Mouse (Mus musculus) kidney, postnatal 0 days (tissue): ENCODE measurements at regions not wholly inside any gene's neighbourhood (a gene's known extent, or its start where the extent isn't known, plus 50 kb on each side); places are given as distances from the start of the nearest gene placed in this dataset.

ENCODE experiments used
- ATAC-seq: fragments of 200-750 bp; cut with Nextera tagmentation; replicated peaks from 2 replicates; pipeline ENCODE4 v1.8.0; 2017; ENCODE audit warnings: low read depth, moderate number of reproducible peaks, moderate TSS enrichment, moderate library complexity; ENCODE audit not compliant: low FRiP score
- DNase-seq: peaks from one replicate; pipeline ENCODE4 v3.0.0-alpha.2; 2016; ENCODE audit warnings: low spot score
- H3K27ac ChIP-seq: fragments of 300-500 bp; sonication (generic); 2 replicates; pipeline ENCODE4 v1.5.1; 2014; ENCODE audit warnings: mild to moderate bottlenecking
- H3K27me3 ChIP-seq: fragments of 300-500 bp; sonication (generic); 2 replicates; pipeline ENCODE4 v1.6.1; 2014; ENCODE audit warnings: low read length, mixed read lengths; ENCODE audit not compliant: insufficient read depth
- H3K36me3 ChIP-seq: fragments of 300-500 bp; sonication (generic); 2 replicates; pipeline ENCODE4 v1.6.1; 2014; ENCODE audit warnings: low read length, mixed read lengths; ENCODE audit not compliant: insufficient read depth
- H3K4me1 ChIP-seq: fragments of 300-500 bp; sonication (generic); replicated peaks from 2 replicates; pipeline ENCODE4 v1.6.1; 2014; ENCODE audit warnings: antibody characterized with exemption, low read length, mixed read lengths; ENCODE audit not compliant: insufficient read depth
- H3K4me2 ChIP-seq: fragments of 300-500 bp; sonication (generic); 2 replicates; pipeline ENCODE4 v1.6.1; 2014; ENCODE audit warnings: mild to moderate bottlenecking, low read length, moderate library complexity, mixed read lengths
- H3K4me3 ChIP-seq: fragments of 300-500 bp; sonication (generic); replicated peaks from 2 replicates; pipeline ENCODE4 v1.5.1; 2014; ENCODE audit warnings: low read depth, low read length
- H3K9ac ChIP-seq: fragments of 300-500 bp; sonication (generic); 2 replicates; pipeline ENCODE4 v1.6.1; 2014; ENCODE audit warnings: low read depth, low read length
- H3K9me3 ChIP-seq: fragments of 300-500 bp; sonication (generic); replicated peaks from 2 replicates; pipeline ENCODE4 v1.6.1; 2016; ENCODE audit warnings: low read length, inconsistent platforms, mixed read lengths
- CTCF ChIP-seq: IDR thresholded peaks from 2 replicates; pipeline ENCODE4 v1.5.1; 2016; ENCODE audit warnings: antibody characterized with exemption, low read depth, mild to moderate bottlenecking, moderate library complexity
- WGBS: fragments of 180-500 bp; shearing (Covaris S2); extraction: QIAGEN DNeasy Blood & Tissue Kit; methylation state at CpG from one replicate; pipeline ENCODE4 v1.1.7; 2014; 5-methylcytosine and 5-hydroxymethylcytosine counted together

- 62% methylated on average over 2 of the region's 2 CpGs for WGBS
- TF ChIP-seq CTCF = no peak
- Histone ChIP-seq H3K4me2 (no peak overlapping the region), H3K9ac (no peak overlapping the region), H3K36me3 (no peaks in the 10 kb centered on the region), H3K4me3 (no peak overlapping the region), H3K27ac (no peak overlapping the region), H3K9me3 (no peaks in the 10 kb centered on the region), H3K4me1 (no peaks in the 10 kb centered on the region), H3K27me3 (no peaks in the 10 kb centered on the region)
- DNase-seq = peak; percentile 24
- no peak for ATAC-seq
These were observed 472.2 kb downstream of the Nyap2 start for GRCm38 (mm10) chr1:81548906-81549305.

GRCm38 (mm10) chr1:81549706-81550105 lies 473.0 kb downstream of the Nyap2 start:
- Histone ChIP-seq H3K9me3 (no peaks in the 10 kb centered on the region), H3K27me3 (no peaks in the 10 kb centered on the region), H3K4me1 (no peaks in the 10 kb centered on the region), H3K27ac (no peak overlapping the region), H3K36me3 (no peaks in the 10 kb centered on the region), H3K4me3 (no peak overlapping the region), H3K4me2 (no peak overlapping the region), H3K9ac (no peak overlapping the region)
- WGBS = 88% methylated on average over 5 of the region's 5 CpGs
- no peak for TF ChIP-seq CTCF
- no peak for DNase-seq
- ATAC-seq = no peak

GRCm38 (mm10) chr1:81552731-81553130 lies 476.0 kb downstream of the Nyap2 start:
- TF ChIP-seq CTCF = no peak
- DNase-seq (no peak), ATAC-seq (no peak)
- 81% methylated on average over 3 of the region's 3 CpGs for WGBS
- H3K36me3 ChIP-seq = no peaks in the 10 kb centered on the region
- no peak overlapping the region for H3K9ac ChIP-seq
- no peak overlapping the region for H3K27ac ChIP-seq
- H3K4me3 ChIP-seq = no peak overlapping the region
- H3K27me3 ChIP-seq = no peaks in the 10 kb centered on the region
- H3K4me1 ChIP-seq = no peaks in the 10 kb centered on the region
- no peaks in the 10 kb centered on the region for H3K9me3 ChIP-seq
- no peak overlapping the region for H3K4me2 ChIP-seq

GRCm38 (mm10) chr1:81576965-81577664 lies 500.4 kb downstream of the Nyap2 start:
- Histone ChIP-seq H3K9ac (no peak overlapping the region), H3K27ac (no peak overlapping the region), H3K4me1 (no peaks in the 10 kb centered on the region), H3K27me3 (no peaks in the 10 kb centered on the region), H3K9me3 (no peaks in the 10 kb centered on the region), H3K4me3 (no peak overlapping the region), H3K36me3 (no peaks in the 10 kb centered on the region), H3K4me2 (no peak overlapping the region)
- no peak for ATAC-seq
- TF ChIP-seq CTCF = no peak
- no peak for DNase-seq
- WGBS = 67% methylated on average over 8 of the region's 8 CpGs

- Histone ChIP-seq H3K27ac (no peak overlapping the region), H3K36me3 (no peaks in the 10 kb centered on the region), H3K4me3 (no peak overlapping the region), H3K27me3 (no peaks in the 10 kb centered on the region), H3K9me3 (no peaks in the 10 kb centered on the region), H3K4me2 (no peak overlapping the region), H3K9ac (no peak overlapping the region), H3K4me1 (no peaks in the 10 kb centered on the region)
- DNase-seq (no peak), ATAC-seq (no peak)
- WGBS = 62% methylated on average over 9 of the region's 9 CpGs
- TF ChIP-seq CTCF = no peak
These were observed 501.0 kb downstream of the Nyap2 start for GRCm38 (mm10) chr1:81577665-81578201.

GRCm38 (mm10) chr1:81581208-81581607 lies 504.5 kb downstream of the Nyap2 start:
- Histone ChIP-seq H3K4me3 (no peak overlapping the region), H3K27me3 (no peaks in the 10 kb centered on the region), H3K9me3 (no peaks in the 10 kb centered on the region), H3K36me3 (no peaks in the 10 kb centered on the region), H3K4me2 (no peak overlapping the region), H3K27ac (no peak overlapping the region), H3K9ac (no peak overlapping the region), H3K4me1 (no peaks in the 10 kb centered on the region)
- TF ChIP-seq CTCF = no peak
- no peak for DNase-seq
- WGBS = 75% methylated on average over 4 of the region's 4 CpGs
- no peak for ATAC-seq
